17 mouse cellular contexts compared by ENCODE assay signal in the genomic region with DNA sequence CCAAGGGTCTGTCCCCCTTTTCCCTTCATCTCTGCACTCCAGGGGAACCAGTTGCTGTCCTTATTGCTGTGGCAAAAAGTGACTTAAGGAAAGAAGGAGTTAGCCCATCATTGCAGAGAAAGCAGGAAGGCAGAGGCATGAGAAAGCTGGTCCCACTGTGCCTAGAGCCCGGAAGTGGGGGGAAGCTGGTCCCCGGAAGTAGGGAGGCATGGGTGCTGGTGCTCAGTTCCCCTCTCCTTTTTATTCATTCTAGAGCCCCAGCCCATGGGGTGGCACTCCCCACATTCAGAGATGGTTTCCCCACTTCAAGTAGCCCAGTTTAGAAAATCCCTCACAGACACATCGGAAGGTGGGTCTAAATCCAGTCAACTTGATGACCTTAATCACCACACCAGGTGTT. TPM values are rescaled to one million over a fixed set of nuclear protein-coding genes. Genes with fewer than 3 reads are reported as not detected.
A peak's percentile ranks its signal among the peaks of the same experiment; 100 is the strongest.
DNase-seq lines count a peak whose midpoint lies in the region; ATAC-seq and TF ChIP-seq lines count a peak whose summit lies in the region.
"Had no signal": no experiment of that assay in that cellular context is flagged by ENCODE, and none has a peak within 500 bp of the region (broad histone marks: within the 10 kb centered on the region; RNA-seq: fewer than 3 reads in every experiment).

No protein-coding gene starts in this region.

- H3K4me1 ChIP-seq in CH12.LX (ENCODE audit: control insufficient read depth in 1 of 2, insufficient read depth in 2 of 2) = peaks cover 28 to 71% of the 10 kb centered on the region in 2 experiments
- peaks cover 52% of the 10 kb centered on the region for H3K4me1 ChIP-seq in bone marrow macrophage, adult 2 months (ENCODE audit: control insufficient read depth, insufficient read depth, low read length)
- H3K4me1 ChIP-seq in liver, embryonic 11.5 days (replicated peaks; ENCODE audit: control insufficient read depth, insufficient read depth, low read length) = no peaks in the 10 kb centered on the region

- intact Hi-C loops in left cerebral cortex, postnatal 36 days (cut with DNase I) = no loop called here

- H3K4me2 ChIP-seq in CH12.LX (ENCODE audit: insufficient read depth, low read depth, poor library complexity, severe bottlenecking) = peak overlapping the region; percentile 34
- H3K4me2 ChIP-seq in liver, embryonic 11.5 days = no peak overlapping the region

- peaks cover 15% of the 10 kb centered on the region for H3K9me3 ChIP-seq in CH12.LX (replicated peaks; ENCODE audit: low read length)
- no peaks in the 10 kb centered on the region for H3K9me3 ChIP-seq in liver, embryonic 11.5 days (ENCODE audit: control insufficient read depth, low read length)
- H3K9me3 ChIP-seq: forebrain, embryonic 15.5 days had no signal

- peak overlapping the region; percentile 67 for H3K9ac ChIP-seq in CH12.LX (ENCODE audit: insufficient read depth, low read depth)
- H3K9ac ChIP-seq in liver, embryonic 11.5 days (ENCODE audit: low read depth, low read length) = no peak overlapping the region
- H3K9ac ChIP-seq: embryonic facial prominence, embryonic 12.5 days; forebrain, embryonic 13.5 days had no signal

- in situ Hi-C loops in CH12.LX (cut with MboI; ENCODE audit: low pct_ligation_motif_present, low pct_unique_long_range_greater_than_20kb, low sequenced_read_pairs) = no loop called here

- peak; percentile 10; the same call in 1 of the 2 replicates for TF ChIP-seq EP300 in CH12.LX (IDR thresholded peaks at IDR 0.05; ENCODE audit: low read length)

- TF ChIP-seq RAD21 in CH12.LX (IDR thresholded peaks at IDR 0.05; ENCODE audit: low read depth, low read length) = no peak

- H3K79me2 ChIP-seq in CH12.LX (replicated peaks; ENCODE audit: control insufficient read depth, extremely low read depth, insufficient read depth, poor library complexity, severe bottlenecking) = no peaks in the 10 kb centered on the region

- no peaks in the 10 kb centered on the region for H3K36me3 ChIP-seq in CH12.LX (replicated peaks in 1 of 2; ENCODE audit: control insufficient read depth in 1 of 2, insufficient read depth in 1 of 2, low read length in 1 of 2)
- H3K36me3 ChIP-seq in liver, embryonic 11.5 days (ENCODE audit: control insufficient read depth, insufficient read depth, low read length) = no peaks in the 10 kb centered on the region
- H3K36me3 ChIP-seq: embryonic facial prominence, embryonic 12.5 days; forebrain, embryonic 15.5 days; G1E had no signal

- dilution Hi-C loops in CH12.LX (cut with MboI; ENCODE audit: extremely low pct_ligation_motif_present, extremely low pct_unique_long_range_greater_than_20kb, low sequenced_read_pairs) = no loop called here

- H3K27me3 ChIP-seq in CH12.LX (replicated peaks) = no peaks in the 10 kb centered on the region
- H3K27me3 ChIP-seq in liver, embryonic 11.5 days (replicated peaks; ENCODE audit: control insufficient read depth, insufficient read depth, low read length) = no peaks in the 10 kb centered on the region
- H3K27me3 ChIP-seq: embryonic facial prominence, embryonic 12.5 days; forebrain, embryonic 13.5 days; forebrain, embryonic 15.5 days; Patski had no signal

- H3K4me3 ChIP-seq in CH12.LX (replicated peaks in 1 of 3; ENCODE audit: low read depth in 2 of 3, low read length in 2 of 3, poor library complexity in 1 of 3) = peak overlapping the region in 2 of 3 experiments; percentile 25 to 41
- no peak overlapping the region for H3K4me3 ChIP-seq in bone marrow macrophage, adult 2 months (ENCODE audit: insufficient read depth, low read length)
- no peak overlapping the region for H3K4me3 ChIP-seq in liver, embryonic 11.5 days (ENCODE audit: low read depth, low read length)
- H3K4me3 ChIP-seq: embryonic facial prominence, embryonic 12.5 days; forebrain, embryonic 13.5 days had no signal

- no peak for ATAC-seq in liver, embryonic 11.5 days (replicated peaks; ENCODE audit: low FRiP score)
- ATAC-seq: Patski had no signal

- peak overlapping the region; percentile 96 for H3K27ac ChIP-seq in CH12.LX (ENCODE audit: insufficient read depth, low read depth)
- peak overlapping the region; percentile 33 for H3K27ac ChIP-seq in bone marrow macrophage, adult 2 months (ENCODE audit: insufficient read depth, low read depth, low read length)
- H3K27ac ChIP-seq in liver, embryonic 11.5 days (ENCODE audit: low read depth, low read length) = no peak overlapping the region
- H3K27ac ChIP-seq: forebrain, embryonic 13.5 days; forebrain, embryonic 15.5 days had no signal

- DNase-seq in right cerebral cortex, postnatal 14 days = peak; percentile 1
- no peak for DNase-seq in right cerebral cortex, adult 18-20 months
- DNase-seq in CH12.LX (ENCODE audit: extremely low read depth) = no peak
- DNase-seq in left cerebral cortex, postnatal 36 days (ENCODE audit: low spot score in 2 of 2) = no peak
- no peak for DNase-seq in liver, embryonic 11.5 days (ENCODE audit: low spot score)
- DNase-seq: cerebellum, adult 11 months; cerebellum, adult 18-20 months; cerebellum, adult 8-10 months; cerebellum, adult 9-11 months; embryo, embryonic 11 days; forebrain, postnatal 0 days had no signal

- TF ChIP-seq POLR2A in CH12.LX (IDR thresholded peaks at IDR 0.05; ENCODE audit: low read depth, low read length) = no peak
- TF ChIP-seq POLR2A in bone marrow macrophage, adult 2 months (IDR thresholded peaks at IDR 0.05; ENCODE audit: borderline replicate concordance, low read depth, low read length) = no peak

- WGBS in liver, embryonic 11.5 days = 88% methylated on average over 3 of the region's 3 CpGs

- no peak for TF ChIP-seq CTCF in CH12.LX (conservative IDR thresholded peaks at IDR 0.05 in 1 of 2, IDR thresholded peaks at IDR 0.05 in 1 of 2; ENCODE audit: low read depth in 2 of 2, low read length in 2 of 2)
- TF ChIP-seq CTCF in bone marrow macrophage, adult 2 months (IDR thresholded peaks at IDR 0.05; ENCODE audit: low read depth, low read length) = no peak

TF ChIP-seq in CH12.LX, 34 proteins besides CTCF, POLR2A, EP300 and RAD21:
- TF ChIP-seq TCF12 (IDR thresholded peaks at IDR 0.05; ENCODE audit: low read depth, low read length) (0 out of 2 replicates have a peak, but pooled peaks have one; percentile 39), BHLHE40 (IDR thresholded peaks at IDR 0.05; ENCODE audit: low read depth, low read length) (peak; percentile 36), USF2 (conservative IDR thresholded peaks at IDR 0.05; ENCODE audit: low read depth, low read length) (no peak), MAX (IDR thresholded peaks at IDR 0.05; ENCODE audit: low read length) (0 out of 2 replicates have a peak, but pooled peaks have one; percentile 11), USF1 (IDR thresholded peaks at IDR 0.05; ENCODE audit: low read depth, low read length) (no peak), IRF4 (IDR thresholded peaks at IDR 0.05; ENCODE audit: low read depth, low read length) (peak; percentile 57), MEF2A (IDR thresholded peaks at IDR 0.05; ENCODE audit: borderline replicate concordance, low read depth, low read length) (0 out of 2 replicates have a peak, but pooled peaks have one; percentile 24), E2F4 (IDR thresholded peaks at IDR 0.05; ENCODE audit: insufficient replicate concordance, low read depth, low read length) (no peak), ELF1 (IDR thresholded peaks at IDR 0.05; ENCODE audit: low read depth, low read length) (peak; percentile 83), ZMIZ1 (IDR thresholded peaks at IDR 0.05; ENCODE audit: low read depth, low read length) (no peak; the same call in 1 of the 2 replicates), CHD2 (IDR thresholded peaks at IDR 0.05; ENCODE audit: low read length) (no peak), TBP (conservative IDR thresholded peaks at IDR 0.05; ENCODE audit: low read depth, low read length) (no peak)

RNA-seq across cellular contexts. Expression of a gene that starts 8.9 kb away (rescaled TPM):
- total RNA-seq in CH12.LX (2012; rRNA removed) (5.9 and 8.6 TPM in 2 replicates), CH12.LX (2014; rRNA removed) (6.6 and 7.5 TPM in 2 replicates)
- polyA plus RNA-seq in CH12.LX (2012; ENCODE audit: insufficient read length, low read depth) = 30.4 and 33.4 TPM in 2 replicates
- polyA plus RNA-seq in bone marrow macrophage, adult 2 months (2012; ENCODE audit: insufficient read depth, insufficient read length, missing spikeins) = 0.29 TPM in 1 of 2 replicates, not detected in the other
- total RNA-seq in left cerebral cortex, postnatal 36 days (2021) = 1 to 10 TPM; 6.3 to 7.2 TPM
- 15.5 and 18.0 TPM in 2 replicates for polyA plus RNA-seq in liver, embryonic 11.5 days (2014; fragmentation: Nextera tagmentation; extraction: Ambion mirVana)
- polyA plus RNA-seq: G1E had no signal

Comparison
In these comparisons a context has a peak if more than half of its experiments do, and no peak if none do; other contexts are left out.
1. H3K4me3 ChIP-seq: peak in CH12.LX (2 of 3); none in bone marrow macrophage, adult 2 months (single experiment) and liver, embryonic 11.5 days (single experiment).
2. RNA of a gene that starts 8.9 kb away (polyA plus RNA-seq): 30.4 to 33.4 TPM in CH12.LX and 15.5 to 18.0 TPM in liver, embryonic 11.5 days; 0.29 TPM in bone marrow macrophage, adult 2 months; every median in the first group is over 10 times any median in the second.